Mouse (Mus musculus) liver, embryonic 14.5 days (tissue): ENCODE measurements around the gene Brip1. TPM values are rescaled to one million over a fixed set of nuclear protein-coding genes. Genes with fewer than 3 reads are reported as not detected.

ENCODE experiments used
- ATAC-seq: fragments of 200-750 bp; cut with Nextera tagmentation; 2 replicates; pipeline ENCODE4 v1.8.0; 2017; ENCODE audit warnings: moderate number of reproducible peaks, mild to moderate bottlenecking, moderate library complexity; ENCODE audit not compliant: insufficient read depth
- DNase-seq, 3 experiments: peaks; one replicate each; pipeline ENCODE4 v3.0.0-alpha.2; 2012 to 2013; ENCODE audit warnings: low read depth in 3 of 3, low spot score in 3 of 3
- H3K27ac ChIP-seq: fragments of 300-500 bp; sonication (generic); 2 replicates; pipeline ENCODE4 v1.5.1; 2014; ENCODE audit warnings: moderate library complexity, mild to moderate bottlenecking, control low read depth, inconsistent platforms
- H3K27me3 ChIP-seq: fragments of 300-500 bp; sonication (generic); 2 replicates; pipeline ENCODE4 v1.6.1; 2014; ENCODE audit warnings: mild to moderate bottlenecking, low read length, moderate library complexity; ENCODE audit not compliant: control insufficient read depth, insufficient read depth
- H3K36me3 ChIP-seq: fragments of 300-500 bp; sonication (generic); replicated peaks from 2 replicates; pipeline ENCODE4 v1.6.1; 2014; ENCODE audit warnings: low read depth; ENCODE audit not compliant: control insufficient read depth, insufficient read depth
- H3K4me1 ChIP-seq, 2 experiments: fragments of 200-500 bp in 1 of 2; fragments of 300-500 bp in 1 of 2; sonication (generic) in 1 of 2; replicated peaks; 2 replicates each; pipeline ENCODE4 v1.6.1; 2012 to 2014; ENCODE audit warnings: antibody characterized with exemption in 1 of 2, inconsistent platforms in 1 of 2, low read length in 1 of 2; ENCODE audit not compliant: control insufficient read depth in 2 of 2, insufficient read depth in 2 of 2
- H3K4me2 ChIP-seq: fragments of 300-500 bp; sonication (generic); 2 replicates; pipeline ENCODE4 v1.6.1; 2014; ENCODE audit warnings: low read depth, mild to moderate bottlenecking, control low read depth, moderate library complexity
- H3K4me3 ChIP-seq, 2 experiments: fragments of 200-500 bp in 1 of 2; fragments of 300-500 bp in 1 of 2; sonication (generic) in 1 of 2; 2 replicates each; pipeline ENCODE4 v1.5.1; 2012 to 2014; ENCODE audit warnings: low read depth in 2 of 2, low read length in 2 of 2, mild to moderate bottlenecking in 2 of 2, control low read depth in 1 of 2, inconsistent platforms in 1 of 2, moderate library complexity in 1 of 2; ENCODE audit not compliant: insufficient read depth in 1 of 2
- H3K9ac ChIP-seq: fragments of 300-500 bp; sonication (generic); replicated peaks from 2 replicates; pipeline ENCODE4 v1.6.1; 2014; ENCODE audit warnings: mild to moderate bottlenecking, control low read depth, moderate library complexity
- H3K9me3 ChIP-seq: fragments of 300-500 bp; sonication (generic); 2 replicates; pipeline ENCODE4 v1.6.1; 2016; ENCODE audit warnings: low read length, mixed read lengths; ENCODE audit not compliant: control insufficient read depth
- CTCF ChIP-seq: IDR thresholded peaks from 2 replicates; pipeline ENCODE4 v1.5.1; 2016; ENCODE audit warnings: antibody characterized with exemption, low read depth, control low read depth
- EP300 ChIP-seq: IDR thresholded peaks from 2 replicates; pipeline ENCODE4 v1.6.1; 2016; ENCODE audit warnings: antibody characterized with exemption, low read depth
- WGBS: fragments of 180-500 bp; shearing (Covaris S2); extraction: QIAGEN DNeasy Blood & Tissue Kit; methylation state at CpG from one replicate; pipeline ENCODE4 v1.1.7; 2014; ENCODE audit not compliant: insufficient replicate concordance; 5-methylcytosine and 5-hydroxymethylcytosine counted together
- polyA plus RNA-seq, 2 experiments: library from polyadenylated mRNA; depleted of rRNA in 1 of 2; stranded (reverse) in 1 of 2; unstranded in 1 of 2; fragments of >200 nt; fragmentation: Nextera tagmentation in 1 of 2; extraction: Ambion mirVana in 1 of 2; gene quantifications; 2 replicates each; pipeline versions ENCODE4 v1.2.1 to v1.2.3; 2012 to 2014

Brip1 gene
- polyA plus RNA-seq, 2 experiments, result 2.8 to 6.8 TPM

GRCm38 (mm10) chr11:86061243-86061642 lies 139.8 kb downstream of the Brip1 start:
- WGBS, result 82% methylated on average over 8 of the region's 8 CpGs
- H3K36me3 ChIP-seq, result no peaks in the 10 kb centered on the region

DNA sequence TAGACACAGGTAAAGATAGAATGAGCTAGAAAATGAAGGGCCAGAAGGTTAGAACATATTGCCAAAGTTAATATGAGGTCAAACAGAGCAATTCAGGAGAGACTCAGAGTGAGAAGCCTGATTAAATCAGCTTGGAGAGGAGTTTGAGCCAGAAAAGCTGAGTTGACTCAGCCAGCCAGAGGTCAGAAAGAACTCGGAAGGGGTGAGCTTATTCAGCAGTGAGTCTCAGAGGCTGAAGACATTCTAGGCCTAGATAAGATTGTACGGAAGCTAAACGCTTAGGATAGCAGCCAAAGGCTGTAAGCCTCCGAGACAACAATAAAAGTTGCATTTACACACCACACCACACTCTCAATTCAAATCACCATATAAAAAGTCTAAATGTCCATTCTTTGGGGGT lies 141.9 kb downstream of the Brip1 start:
- TF ChIP-seq EP300, result no peak
- TF ChIP-seq CTCF, result no peak
- no peaks in the 10 kb centered on the region for H3K27me3 ChIP-seq
- H3K4me1 ChIP-seq, result no peaks in the 10 kb centered on the region
- H3K36me3 ChIP-seq, result no peaks in the 10 kb centered on the region
- H3K4me3 ChIP-seq, result no peak overlapping the region
- no peak overlapping the region for H3K4me2 ChIP-seq
- no peak overlapping the region for H3K9ac ChIP-seq
- ATAC-seq (no peak), DNase-seq (no peak)
- no peaks in the 10 kb centered on the region for H3K9me3 ChIP-seq
- no peak overlapping the region for H3K27ac ChIP-seq
- WGBS, result 65% methylated on average over 4 of the region's 4 CpGs

More at GRCm38 (mm10) chr11:86061243-86061642, 139.8 kb downstream of the Brip1 start:
- Histone ChIP-seq H3K4me2 (no peak overlapping the region), H3K4me1 (no peaks in the 10 kb centered on the region), H3K9me3 (no peaks in the 10 kb centered on the region), H3K4me3 (no peak overlapping the region), H3K9ac (no peak overlapping the region), H3K27ac (no peak overlapping the region), H3K27me3 (no peaks in the 10 kb centered on the region)
- TF ChIP-seq CTCF (no peak), EP300 (no peak)
- ATAC-seq, result no peak
- DNase-seq, result no peak

DNA sequence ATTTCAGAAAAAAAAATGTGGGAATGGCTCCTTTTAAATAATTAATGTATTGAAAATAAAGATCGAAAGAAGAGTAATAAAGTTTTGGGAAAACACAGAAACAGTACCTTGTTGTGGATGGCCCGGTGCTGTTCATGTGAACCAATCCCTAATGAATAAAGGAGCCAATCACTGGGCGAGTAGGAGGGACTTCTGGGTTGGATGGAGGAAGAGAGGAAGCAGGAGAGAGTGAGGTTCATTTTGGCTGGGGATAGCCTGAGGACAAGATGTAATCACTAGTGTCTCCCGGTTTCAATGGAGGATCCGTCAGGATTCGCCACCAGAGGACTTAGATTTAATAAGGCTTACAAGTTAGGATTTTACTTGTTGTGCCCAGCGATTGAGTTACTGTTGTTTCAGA lies 145.2 kb downstream of the Brip1 start:
- 61% methylated on average over 7 of the region's 7 CpGs for WGBS
- no peak for DNase-seq
- ATAC-seq, result no peak

DNA sequence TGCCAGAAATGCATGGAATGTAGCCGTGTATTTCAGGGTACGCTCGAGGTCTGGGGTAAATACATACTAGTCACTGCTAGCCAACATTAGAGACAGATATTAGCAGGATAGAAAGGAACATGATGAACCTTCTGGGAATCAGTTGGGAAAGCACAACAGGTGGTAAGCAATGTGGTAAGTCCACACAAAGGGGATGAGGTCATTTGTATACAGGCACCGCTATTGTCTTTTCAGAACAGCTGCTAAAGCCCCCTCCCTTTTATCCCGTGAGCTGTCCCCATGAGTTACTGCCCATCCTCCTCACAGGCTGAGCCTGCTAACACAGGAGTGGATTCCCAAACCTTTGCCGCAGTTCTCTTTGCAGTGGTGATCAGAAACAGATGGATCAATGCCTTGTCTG lies 149.6 kb downstream of the Brip1 start:
- Histone ChIP-seq H3K4me3 (no peak overlapping the region), H3K9ac (no peak overlapping the region), H3K4me1 (no peaks in the 10 kb centered on the region), H3K36me3 (no peaks in the 10 kb centered on the region), H3K27me3 (no peaks in the 10 kb centered on the region), H3K27ac (no peak overlapping the region), H3K9me3 (no peaks in the 10 kb centered on the region), H3K4me2 (no peak overlapping the region)
- TF ChIP-seq CTCF, result no peak
- TF ChIP-seq EP300, result no peak
- DNase-seq (no peak), ATAC-seq (no peak)
- 53% methylated on average over 6 of the region's 6 CpGs for WGBS

More for the DNA sequence above, 145.2 kb downstream of the Brip1 start:
- no peaks in the 10 kb centered on the region for H3K36me3 ChIP-seq
- no peak overlapping the region for H3K27ac ChIP-seq
- TF ChIP-seq EP300, result no peak
- TF ChIP-seq CTCF, result no peak
- no peaks in the 10 kb centered on the region for H3K27me3 ChIP-seq
- H3K4me1 ChIP-seq, result no peaks in the 10 kb centered on the region
- no peak overlapping the region for H3K4me3 ChIP-seq
- H3K4me2 ChIP-seq, result no peak overlapping the region
- H3K9ac ChIP-seq, result no peak overlapping the region
- no peaks in the 10 kb centered on the region for H3K9me3 ChIP-seq

GRCm38 (mm10) chr11:86050430-86051280 lies 150.3 kb downstream of the Brip1 start:
- Histone ChIP-seq H3K27me3 (no peaks in the 10 kb centered on the region), H3K4me3 (no peak overlapping the region), H3K27ac (no peak overlapping the region), H3K36me3 (no peaks in the 10 kb centered on the region), H3K9ac (no peak overlapping the region), H3K4me2 (no peak overlapping the region), H3K9me3 (no peaks in the 10 kb centered on the region), H3K4me1 (no peaks in the 10 kb centered on the region)
- no peak for TF ChIP-seq CTCF
- no peak for TF ChIP-seq EP300
- DNase-seq, result no peak
- ATAC-seq, result no peak
- WGBS, result 52% methylated on average over 8 of the region's 8 CpGs
